ENCODE assay signal across 8 mouse cellular contexts in genomic region chr5:117955675-117956420, GRCm38 (mm10). TPM values are rescaled to one million over a fixed set of nuclear protein-coding genes. Genes with fewer than 3 reads are reported as not detected.
A peak's percentile ranks its signal among the peaks of the same experiment; 100 is the strongest.
DNase-seq lines count a peak whose midpoint lies in the region; ATAC-seq and TF ChIP-seq lines count a peak whose summit lies in the region.
"Had no signal": no experiment of that assay in that cellular context is flagged by ENCODE, and none has a peak within 500 bp of the region (broad histone marks: within the 10 kb centered on the region; RNA-seq: fewer than 3 reads in every experiment).

No protein-coding gene starts in this region.

- no peak overlapping the region for H3K9ac ChIP-seq in liver, adult 2 months (ENCODE audit: low read depth, low read length)
- H3K9ac ChIP-seq: midbrain, embryonic 12.5 days had no signal

- 10% methylated on average over 10 of the region's 10 CpGs for WGBS in liver, adult 2 months

- H3K4me3 ChIP-seq in liver, adult 2 months (ENCODE audit: insufficient read depth, low read depth, low read length), result no peak overlapping the region
- H3K4me3 ChIP-seq: midbrain, embryonic 12.5 days had no signal

- peak; percentile 60; the same call in 1 of the 2 replicates for TF ChIP-seq CTCF in liver, adult 2 months (IDR thresholded peaks at IDR 0.05; ENCODE audit: low read depth, low read length)
- peak; percentile 73 for TF ChIP-seq CTCF in Patski (IDR thresholded peaks at IDR 0.05)

- no peak for ATAC-seq in Patski

- no peaks in the 10 kb centered on the region for H3K36me3 ChIP-seq in liver, adult 2 months (ENCODE audit: control insufficient read depth, insufficient read depth, low read length)
- H3K36me3 ChIP-seq: midbrain, embryonic 12.5 days had no signal

- in situ Hi-C loops in Patski (cut with MboI; ENCODE audit: low pct_unique_long_range_greater_than_20kb), result no loop called here

- CTCF ChIA-PET in Patski (lab: Charles Lee), result interaction anchor here (0.6 to 2.2 kb wide), 12 partner anchors 8 to 451 kb away, joined by 3 to 14 read pairs (median 5); partner anchors contain the start of gene Fbxo21

- H3K27me3 ChIP-seq in liver, adult 2 months (ENCODE audit: control insufficient read depth, insufficient read depth, low read length), result no peaks in the 10 kb centered on the region
- H3K27me3 ChIP-seq in Patski, result peaks cover 4% of the 10 kb centered on the region
- H3K27me3 ChIP-seq: midbrain, embryonic 12.5 days had no signal

- POLR2A ChIA-PET in Patski (lab: Charles Lee), result interaction anchor here (1.2 kb wide), 1 partner anchor 9 kb away, joined by 3 read pairs; no protein-coding TSS in a partner anchor

- no peak overlapping the region for H3K27ac ChIP-seq in liver, adult 2 months (replicated peaks; ENCODE audit: insufficient read depth, low read depth, low read length)
- H3K27ac ChIP-seq: midbrain, embryonic 12.5 days had no signal

- no peaks in the 10 kb centered on the region for H3K79me2 ChIP-seq in liver, adult 2 months (ENCODE audit: control insufficient read depth, insufficient read depth, low read length)

- peaks cover 3% of the 10 kb centered on the region for H3K4me1 ChIP-seq in liver, adult 2 months (ENCODE audit: control insufficient read depth, insufficient read depth, low read length)
- H3K4me1 ChIP-seq: midbrain, embryonic 12.5 days had no signal

- no peak for TF ChIP-seq POLR2A in liver, adult 2 months (IDR thresholded peaks at IDR 0.05; ENCODE audit: extremely low read depth, insufficient read depth, low read length)

- DNase-seq in liver, adult 2 months (ENCODE audit: extremely low read depth, low read depth, low spot score), result peak; percentile 84
- DNase-seq in liver, result no peak
- no peak for DNase-seq in Patski (ENCODE audit: low read depth, low spot score)
- peak; percentile 66 to 75 for DNase-seq in cerebellum, adult 18-20 months
- DNase-seq in kidney, adult 9 months, result peak; percentile 64
- DNase-seq in retina, postnatal 7 days (ENCODE audit: low read depth, low spot score), result peak; percentile 49
- no peak for DNase-seq in urinary bladder, postnatal 10 days (ENCODE audit: low spot score)

RNA-seq across cellular contexts. Expression of gene Fbxo21, which starts 20.7 kb away (rescaled TPM):
- total RNA-seq in liver, adult 2 months (2014; rRNA removed), result 55.8 and 83.0 TPM in 2 replicates
- polyA plus RNA-seq in liver, adult 2 months (2012; rRNA removed), result 41.9 and 79.0 TPM in 2 replicates
- 49.1 TPM for polyA plus RNA-seq in Patski (2021)

Comparison
In these comparisons a context has a peak if more than half of its experiments do, and no peak if none do; other contexts are left out.
1. DNase-seq: peak in liver, adult 2 months (single experiment), cerebellum, adult 18-20 months (2 of 2), kidney, adult 9 months (single experiment) and retina, postnatal 7 days (single experiment); none in liver (single experiment), Patski (single experiment) and urinary bladder, postnatal 10 days (single experiment).